9 mouse cellular contexts compared by ENCODE assay signal in genomic region chr7:73391002-73391517, GRCm38 (mm10). TPM values are rescaled to one million over a fixed set of nuclear protein-coding genes. Genes with fewer than 3 reads are reported as not detected.
DNase-seq lines count a peak whose midpoint lies in the region; ATAC-seq lines count a peak whose summit lies in the region.
"Had no signal": no experiment of that assay in that cellular context is flagged by ENCODE, and none has a peak within 500 bp of the region (broad histone marks: within the 10 kb centered on the region; RNA-seq: fewer than 3 reads in every experiment).

No protein-coding gene starts in this region.

- H3K9me3 ChIP-seq in embryonic facial prominence, embryonic 15.5 days (replicated peaks) = no peaks in the 10 kb centered on the region
- no peaks in the 10 kb centered on the region; the same call in 1 of the 2 replicates for H3K9me3 ChIP-seq in heart, embryonic 10.5 days
- H3K9me3 ChIP-seq in kidney, embryonic 14.5 days (ENCODE audit: control insufficient read depth, low read length) = no peaks in the 10 kb centered on the region
- H3K9me3 ChIP-seq in liver, embryonic 12.5 days (replicated peaks) = no peaks in the 10 kb centered on the region
- no peaks in the 10 kb centered on the region for H3K9me3 ChIP-seq in neural tube, embryonic 12.5 days

- H3K27ac ChIP-seq in embryonic facial prominence, embryonic 15.5 days (replicated peaks) = peak overlapping the region; percentile 97
- peak overlapping the region; percentile 83 for H3K27ac ChIP-seq in heart, embryonic 10.5 days
- H3K27ac ChIP-seq in kidney, embryonic 14.5 days (ENCODE audit: low read depth, low read length) = peak overlapping the region; percentile 95
- H3K27ac ChIP-seq in liver, embryonic 12.5 days = no peak overlapping the region
- H3K27ac ChIP-seq in neural tube, embryonic 12.5 days = peak overlapping the region; percentile 86

- peak overlapping the region; percentile 77 for H3K4me2 ChIP-seq in embryonic facial prominence, embryonic 15.5 days (replicated peaks)
- peak overlapping the region; percentile 84 for H3K4me2 ChIP-seq in kidney, embryonic 14.5 days (replicated peaks; ENCODE audit: low read depth, low read length)
- H3K4me2 ChIP-seq in liver, embryonic 12.5 days = peak overlapping the region; percentile 58
- H3K4me2 ChIP-seq in neural tube, embryonic 12.5 days (replicated peaks) = peak overlapping the region; percentile 78

- no peaks in the 10 kb centered on the region for H3K27me3 ChIP-seq in embryonic facial prominence, embryonic 15.5 days
- H3K27me3 ChIP-seq in heart, embryonic 10.5 days (ENCODE audit: insufficient read depth, poor library complexity, severe bottlenecking) = peaks cover 41% of the 10 kb centered on the region
- no peaks in the 10 kb centered on the region; the same call in 1 of the 2 replicates for H3K27me3 ChIP-seq in kidney, embryonic 14.5 days (ENCODE audit: control insufficient read depth, insufficient read depth, low read length)
- peaks cover 84% of the 10 kb centered on the region for H3K27me3 ChIP-seq in liver, embryonic 12.5 days (replicated peaks)
- H3K27me3 ChIP-seq in neural tube, embryonic 12.5 days (replicated peaks) = no peaks in the 10 kb centered on the region

- peak overlapping the region; percentile 78 for H3K9ac ChIP-seq in embryonic facial prominence, embryonic 15.5 days
- H3K9ac ChIP-seq in kidney, embryonic 14.5 days (ENCODE audit: low read depth, low read length) = peak overlapping the region; percentile 89
- no peak overlapping the region for H3K9ac ChIP-seq in liver, embryonic 12.5 days
- H3K9ac ChIP-seq in neural tube, embryonic 12.5 days = peak overlapping the region; percentile 93

- peak overlapping the region; percentile 76 for H3K4me3 ChIP-seq in embryonic facial prominence, embryonic 15.5 days (replicated peaks)
- H3K4me3 ChIP-seq in heart, embryonic 10.5 days = peak overlapping the region; percentile 66
- H3K4me3 ChIP-seq in kidney, embryonic 14.5 days (ENCODE audit: low read length) = peak overlapping the region; percentile 91
- peak overlapping the region; percentile 43 for H3K4me3 ChIP-seq in liver, embryonic 12.5 days
- H3K4me3 ChIP-seq in neural tube, embryonic 12.5 days = peak overlapping the region; percentile 84

- no peaks in the 10 kb centered on the region for H3K36me3 ChIP-seq in embryonic facial prominence, embryonic 15.5 days
- H3K36me3 ChIP-seq in heart, embryonic 10.5 days = no peaks in the 10 kb centered on the region
- H3K36me3 ChIP-seq in kidney, embryonic 14.5 days (ENCODE audit: control insufficient read depth, insufficient read depth, low read length) = no peaks in the 10 kb centered on the region
- H3K36me3 ChIP-seq in liver, embryonic 12.5 days = no peaks in the 10 kb centered on the region
- H3K36me3 ChIP-seq in neural tube, embryonic 12.5 days = peaks cover 11% of the 10 kb centered on the region; the same call in 1 of the 2 replicates
- H3K36me3 ChIP-seq: G1E had no signal

- H3K4me1 ChIP-seq in embryonic facial prominence, embryonic 15.5 days = peaks cover 54% of the 10 kb centered on the region
- H3K4me1 ChIP-seq in heart, embryonic 10.5 days = peaks cover 18% of the 10 kb centered on the region
- peaks cover 14% of the 10 kb centered on the region; the same call in 1 of the 2 replicates for H3K4me1 ChIP-seq in kidney, embryonic 14.5 days (ENCODE audit: control insufficient read depth, insufficient read depth, low read length)
- no peaks in the 10 kb centered on the region for H3K4me1 ChIP-seq in liver, embryonic 12.5 days
- H3K4me1 ChIP-seq in neural tube, embryonic 12.5 days = peaks cover 54% of the 10 kb centered on the region

- 0% methylated on average over 37 of the region's 42 CpGs for WGBS in embryonic facial prominence, embryonic 15.5 days
- under 1% methylated on average over 30 of the region's 42 CpGs for WGBS in heart, embryonic 10.5 days
- WGBS in kidney, embryonic 14.5 days = 1% methylated on average over 29 of the region's 42 CpGs
- WGBS in liver, embryonic 12.5 days (ENCODE audit: insufficient replicate concordance) = 1% methylated on average over 19 of the region's 42 CpGs
- 1% methylated on average over 40 of the region's 42 CpGs for WGBS in neural tube, embryonic 12.5 days

- peak; percentile 22 for DNase-seq in thymus, postnatal 4 days
- no peak for DNase-seq in thymus, postnatal 25 days
- DNase-seq in heart, embryonic 10.5 days (ENCODE audit: low spot score) = peak; percentile 84
- DNase-seq in urinary bladder, postnatal 14 days (ENCODE audit: low spot score) = peak; percentile 94

- peak; percentile 83 for ATAC-seq in embryonic facial prominence, embryonic 15.5 days (ENCODE audit: insufficient number of reproducible peaks, low FRiP score, low TSS enrichment, low read depth)
- peak; percentile 86 for ATAC-seq in kidney, embryonic 14.5 days (ENCODE audit: low FRiP score, low TSS enrichment)
- peak; percentile 70 for ATAC-seq in liver, embryonic 12.5 days
- ATAC-seq in neural tube, embryonic 12.5 days (ENCODE audit: low FRiP score, low read depth) = peak; percentile 77

RNA-seq across cellular contexts. Expression of gene Rgma, which starts 15.8 kb away (rescaled TPM):
- 23.0 and 24.1 TPM in 2 replicates for polyA plus RNA-seq in embryonic facial prominence, embryonic 15.5 days (2015; fragmentation: Nextera tagmentation; extraction: Ambion mirVana)
- polyA plus RNA-seq in heart, embryonic 10.5 days (2016; fragmentation: Nextera tagmentation; extraction: Ambion mirVana) = 3.4 and 6.9 TPM in 2 replicates
- 17.3 and 18.7 TPM in 2 replicates for polyA plus RNA-seq in kidney, embryonic 14.5 days (2014; fragmentation: Nextera tagmentation; extraction: Ambion mirVana)
- 0.55 and 0.89 TPM in 2 replicates for polyA plus RNA-seq in liver, embryonic 12.5 days (2016; fragmentation: Nextera tagmentation; extraction: Ambion mirVana)
- polyA plus RNA-seq in neural tube, embryonic 12.5 days (2016; fragmentation: Nextera tagmentation; extraction: Ambion mirVana) = 48.8 and 49.0 TPM in 2 replicates
- polyA plus RNA-seq: G1E had no signal
